Mouse (Mus musculus): ENCODE measurements around the gene Sgcg. TPM values are rescaled to one million over a fixed set of nuclear protein-coding genes. Genes with fewer than 3 reads are reported as not detected.

The Sgcg gene
- total RNA-seq, 2 experiments from 2014 or later = 0.12 TPM; not detected in 1

Other genes starting within 250 kb of the Sgcg start
- gene Tnfrsf19, start 212.0 kb downstream of the Sgcg start, total RNA-seq (2021) = 10 to 100 TPM; 51.8 to 64.6 TPM
- 10 to 100 TPM; 54.1 to 58.8 TPM for gene Sacs, start 120.0 kb downstream of the Sgcg start, total RNA-seq (2021)
- under 1 TPM; 0.66 TPM for gene Arl11, start 51.3 kb upstream of the Sgcg start, total RNA-seq (2021)
- 1 to 10 TPM; 5.1 to 6.1 TPM for gene Ebpl, start 101.9 kb upstream of the Sgcg start, total RNA-seq (2021)
- 10 to 100 TPM; 67.5 to 71.4 TPM for gene Kpna3, start 181.4 kb upstream of the Sgcg start, total RNA-seq (2021)